Mouse (Mus musculus) lung, postnatal 0 days (tissue): ENCODE measurements around the gene Mapkapk2.

ENCODE experiments used
- CTCF ChIP-seq: IDR thresholded peaks from 2 replicates; pipeline ENCODE4 v1.5.1; 2016; ENCODE audit warnings: antibody characterized with exemption, mild to moderate bottlenecking
- EP300 ChIP-seq: IDR thresholded peaks from 2 replicates; pipeline ENCODE4 v1.6.1; 2016; ENCODE audit warnings: antibody characterized with exemption, mild to moderate bottlenecking, control low read depth

GRCm38 (mm10) chr1:131060290-131061253, 37.1 kb downstream of the Mapkapk2 start:
- TF ChIP-seq CTCF (peak; percentile 80), EP300 (no peak)
